Mouse (Mus musculus) midbrain, embryonic 13.5 days (tissue): ENCODE data around the gene Sytl2. TPM values are rescaled to one million over a fixed set of nuclear protein-coding genes. Genes with fewer than 3 reads are reported as not detected.

Experiments used
- ATAC-seq: fragments of 200-750 bp; cut with Nextera tagmentation; 2 replicates; pipeline ENCODE4 v1.8.0; 2017; ENCODE audit warnings: mild to moderate bottlenecking, moderate TSS enrichment, moderate library complexity
- H3K27ac ChIP-seq: fragments of 300-500 bp; sonication (generic); 2 replicates; pipeline ENCODE4 v1.5.1; 2015; ENCODE audit warnings: inconsistent platforms, mild to moderate bottlenecking, moderate library complexity
- H3K27me3 ChIP-seq: fragments of 300-500 bp; sonication (generic); 2 replicates; pipeline ENCODE4 v1.6.1; 2015; ENCODE audit warnings: mild to moderate bottlenecking, inconsistent platforms
- H3K36me3 ChIP-seq: fragments of 300-500 bp; sonication (generic); 2 replicates; pipeline ENCODE4 v1.6.1; 2015; ENCODE audit warnings: mild to moderate bottlenecking, inconsistent platforms
- H3K4me1 ChIP-seq: fragments of 300-500 bp; sonication (generic); replicated peaks from 2 replicates; pipeline ENCODE4 v1.6.1; 2015; ENCODE audit warnings: inconsistent platforms
- H3K4me2 ChIP-seq: fragments of 300-500 bp; sonication (generic); replicated peaks from 2 replicates; pipeline ENCODE4 v1.6.1; 2015; ENCODE audit warnings: moderate library complexity, mild to moderate bottlenecking, inconsistent platforms
- H3K4me3 ChIP-seq: fragments of 300-500 bp; sonication (generic); replicated peaks from 2 replicates; pipeline ENCODE4 v1.5.1; 2015; ENCODE audit warnings: mild to moderate bottlenecking, inconsistent platforms
- H3K9ac ChIP-seq: fragments of 300-500 bp; sonication (generic); replicated peaks from 2 replicates; pipeline ENCODE4 v1.6.1; 2015; ENCODE audit warnings: mild to moderate bottlenecking, inconsistent platforms
- H3K9me3 ChIP-seq: fragments of 300-500 bp; sonication (generic); 2 replicates; pipeline ENCODE4 v1.6.1; 2016; ENCODE audit warnings: mild to moderate bottlenecking, inconsistent platforms
- WGBS: fragments of 180-500 bp; shearing (Covaris S2); methylation state at CpG from one replicate; pipeline ENCODE4 v1.1.7; 2015; 5-methylcytosine and 5-hydroxymethylcytosine counted together
- polyA plus RNA-seq: library from polyadenylated mRNA; unstranded; fragments of >200 nt; fragmentation: Nextera tagmentation; extraction: Ambion mirVana; gene quantifications from 2 replicates; pipeline ENCODE4 v1.2.1, GENCODE M21; 2015

The Sytl2 gene
- polyA plus RNA-seq, 1 experiment from 2014 or later: 2.4 TPM

GRCm38 (mm10) chr7:90444206-90444605, 142.2 kb downstream of the Sytl2 start:
- under 1% methylated on average over 6 of the region's 6 CpGs for WGBS
- H3K27ac ChIP-seq: peak overlapping the region; percentile 99; the same call in 1 of the 2 replicates
- peaks cover 3% of the 10 kb centered on the region; the same call in 1 of the 2 replicates for H3K36me3 ChIP-seq
- H3K9ac ChIP-seq: peak overlapping the region; percentile 99
- H3K4me3 ChIP-seq: peak overlapping the region; percentile 77
- peaks cover 12% of the 10 kb centered on the region for H3K4me1 ChIP-seq
- no peaks in the 10 kb centered on the region for H3K9me3 ChIP-seq
- no peak for ATAC-seq
- no peaks in the 10 kb centered on the region for H3K27me3 ChIP-seq
- peak overlapping the region; percentile 97 for H3K4me2 ChIP-seq

GRCm38 (mm10) chr7:90456149-90456844, 154.2 kb downstream of the Sytl2 start:
- peak overlapping the region; percentile 84 for H3K9ac ChIP-seq
- ATAC-seq: no peak
- 39% methylated on average over 7 of the region's 7 CpGs for WGBS
- peak overlapping the region; percentile 78 for H3K4me3 ChIP-seq
- H3K4me1 ChIP-seq: peaks cover 15% of the 10 kb centered on the region
- peak overlapping the region; percentile 93; the same call in 1 of the 2 replicates for H3K27ac ChIP-seq
- H3K27me3 ChIP-seq: no peaks in the 10 kb centered on the region
- peaks cover 20% of the 10 kb centered on the region for H3K36me3 ChIP-seq
- no peaks in the 10 kb centered on the region for H3K9me3 ChIP-seq
- peak overlapping the region; percentile 66 for H3K4me2 ChIP-seq

GRCm38 (mm10) chr7:90456845-90457468, 154.9 kb downstream of the Sytl2 start, which contains the start of gene Tmem126a:
Gene Tmem126a, minus strand, starts transcription at chr7:90457229.
- under 1% methylated on average over 41 of the region's 41 CpGs for WGBS
- Histone ChIP-seq H3K4me1 (peaks cover 15% of the 10 kb centered on the region), H3K4me3 (peak within 1 kb of the TSS; percentile 78), H3K9ac (peak within 1 kb of the TSS; percentile 84), H3K9me3 (no peaks in the 10 kb centered on the region), H3K4me2 (peak within 1 kb of the TSS; percentile 66), H3K27ac (peak within 1 kb of the TSS; percentile 93), H3K27me3 (no peaks in the 10 kb centered on the region), H3K36me3 (peaks cover 14% of the 10 kb centered on the region)
- ATAC-seq: peak; percentile 100

GRCm38 (mm10) chr7:90457517-90457916, 155.5 kb downstream of the Sytl2 start:
- ATAC-seq: peak; percentile 75
- no peaks in the 10 kb centered on the region for H3K27me3 ChIP-seq
- WGBS: 15% methylated on average over 10 of the region's 10 CpGs
- H3K4me1 ChIP-seq: peaks cover 15% of the 10 kb centered on the region
- peak overlapping the region; percentile 84 for H3K9ac ChIP-seq
- H3K4me3 ChIP-seq: peak overlapping the region; percentile 78
- H3K9me3 ChIP-seq: no peaks in the 10 kb centered on the region
- peak overlapping the region; percentile 93 for H3K27ac ChIP-seq
- peaks cover 12% of the 10 kb centered on the region for H3K36me3 ChIP-seq
- H3K4me2 ChIP-seq: peak overlapping the region; percentile 66

Other genes with a start within 250 kb of the Sytl2 start
- gene Picalm, start 172.0 kb upstream of the Sytl2 start, polyA plus RNA-seq: 39.8 and 46.1 TPM in 2 replicates
- gene Ccdc83, start 36.5 kb upstream of the Sytl2 start, polyA plus RNA-seq: not detected in 2 replicates
- gene Ccdc89, start 124.3 kb downstream of the Sytl2 start, polyA plus RNA-seq: 2.8 and 2.9 TPM in 2 replicates
- gene Crebzf, start 140.5 kb downstream of the Sytl2 start, polyA plus RNA-seq: 34.1 and 39.5 TPM in 2 replicates
- gene Tmem126a, start 155.0 kb downstream of the Sytl2 start, polyA plus RNA-seq: 134 and 140 TPM in 2 replicates
- 46.4 and 46.7 TPM in 2 replicates for gene Tmem126b, start 173.7 kb downstream of the Sytl2 start, polyA plus RNA-seq
- gene Dlg2, start 174.4 kb downstream of the Sytl2 start, polyA plus RNA-seq: 13.0 and 13.9 TPM in 2 replicates